Mouse (Mus musculus): Measurements from ENCODE around the gene Bloc1s1. TPM values are rescaled to one million over a fixed set of nuclear protein-coding genes. Genes with fewer than 3 reads are reported as not detected.
A peak's percentile ranks its signal among the peaks of the same experiment; 100 is the strongest.

The Bloc1s1 gene
- polyA plus RNA-seq, 1 experiment from 2014 or later = 251 TPM

DNA sequence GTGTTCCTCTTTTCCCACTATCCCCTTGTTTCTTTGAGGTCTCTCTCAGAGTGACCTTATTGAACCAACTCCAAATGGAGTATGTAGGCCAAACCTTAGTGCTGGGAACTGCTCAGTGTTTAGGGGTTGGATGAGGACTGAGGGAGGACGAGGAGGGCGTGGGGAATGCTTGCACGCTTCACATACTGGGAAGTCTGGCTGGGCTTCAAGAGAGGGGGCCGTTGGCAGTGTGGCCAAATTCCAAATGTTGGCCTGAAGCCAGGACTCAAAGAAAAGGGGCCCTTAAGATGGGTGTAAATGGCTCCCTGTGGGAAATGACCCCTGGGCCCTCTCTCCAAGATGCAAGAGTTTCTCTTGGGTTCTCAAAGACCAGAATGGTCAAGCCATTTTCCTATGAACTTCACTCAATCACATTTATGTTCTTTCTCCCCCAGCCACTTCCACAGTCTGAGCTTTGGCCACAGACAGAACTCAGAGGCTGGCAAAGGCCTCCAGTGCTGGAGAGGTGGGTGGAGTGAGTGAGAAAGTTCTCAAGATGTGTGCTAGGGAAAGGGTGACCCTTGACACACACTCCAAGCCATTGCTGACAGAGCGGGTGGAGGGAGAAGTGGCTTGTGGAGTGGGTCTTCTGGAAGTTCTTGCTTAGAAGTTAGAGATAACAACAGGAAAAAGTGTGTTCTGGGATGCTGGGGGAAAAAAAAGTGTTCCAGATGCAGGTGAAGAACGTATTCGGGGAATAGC lies 6.0 kb upstream of the Bloc1s1 start:
- Histone ChIP-seq H3K4me2 (ENCODE audit: low read length) (no peak overlapping the region), H3K4me3 (ENCODE audit: control insufficient read depth in 1 of 2, insufficient read depth in 1 of 2, low read depth in 1 of 2, low read length in 2 of 2) (no peak overlapping the region), H3K9ac (ENCODE audit: low read length) (no peak overlapping the region), H3K4me1 (ENCODE audit: control insufficient read depth in 2 of 2, insufficient read depth in 2 of 2, low read length in 2 of 2) (peaks cover 21 to 39% of the 10 kb centered on the region in 2 experiments), H3K27ac (replicated peaks in 1 of 2; ENCODE audit: control insufficient read depth in 1 of 2, insufficient read depth in 1 of 2, low read depth in 2 of 2, low read length in 2 of 2) (no peak overlapping the region), H3K9me3 (ENCODE audit: control insufficient read depth, low read length) (no peaks in the 10 kb centered on the region), H3K36me3 (ENCODE audit: control insufficient read depth, insufficient read depth, low read length) (no peaks in the 10 kb centered on the region), H3K27me3 (ENCODE audit: control insufficient read depth, insufficient read depth, low read length) (peaks cover 22% of the 10 kb centered on the region)
- ATAC-seq (ENCODE audit: insufficient number of reproducible peaks, insufficient read depth, low FRiP score, low read depth) = no peak
- WGBS = 49% methylated on average over 7 of the region's 7 CpGs

GRCm38 (mm10) chr10:128928356-128928755 lies 4.5 kb upstream of the Bloc1s1 start:
- H3K9me3 ChIP-seq (ENCODE audit: control insufficient read depth, low read length) = no peaks in the 10 kb centered on the region
- H3K4me2 ChIP-seq (ENCODE audit: low read length) = no peak overlapping the region
- H3K27me3 ChIP-seq (ENCODE audit: control insufficient read depth, insufficient read depth, low read length) = peaks cover 9% of the 10 kb centered on the region
- no peaks in the 10 kb centered on the region for H3K36me3 ChIP-seq (ENCODE audit: control insufficient read depth, insufficient read depth, low read length)
- H3K9ac ChIP-seq (ENCODE audit: low read length) = no peak overlapping the region
- no peak for ATAC-seq (ENCODE audit: insufficient number of reproducible peaks, insufficient read depth, low FRiP score, low read depth)
- H3K4me3 ChIP-seq (ENCODE audit: control insufficient read depth in 1 of 2, insufficient read depth in 1 of 2, low read depth in 1 of 2, low read length in 2 of 2) = no peak overlapping the region
- no peak overlapping the region for H3K27ac ChIP-seq (replicated peaks in 1 of 2; ENCODE audit: control insufficient read depth in 1 of 2, insufficient read depth in 1 of 2, low read depth in 2 of 2, low read length in 2 of 2)
- 31% methylated on average over 4 of the region's 4 CpGs for WGBS
- peaks cover 17 to 35% of the 10 kb centered on the region in 2 experiments for H3K4me1 ChIP-seq (ENCODE audit: control insufficient read depth in 2 of 2, insufficient read depth in 2 of 2, low read length in 2 of 2)

- Histone ChIP-seq H3K4me2 (ENCODE audit: low read length) (peak overlapping the region; percentile 85), H3K9ac (ENCODE audit: low read length) (peak overlapping the region; percentile 86), H3K27ac (replicated peaks in 1 of 2; ENCODE audit: control insufficient read depth in 1 of 2, insufficient read depth in 1 of 2, low read depth in 2 of 2, low read length in 2 of 2) (peak overlapping the region; percentile 93 to 94), H3K9me3 (ENCODE audit: control insufficient read depth, low read length) (no peaks in the 10 kb centered on the region), H3K4me3 (ENCODE audit: control insufficient read depth in 1 of 2, insufficient read depth in 1 of 2, low read depth in 1 of 2, low read length in 2 of 2) (peak overlapping the region; percentile 83 to 93), H3K4me1 (ENCODE audit: control insufficient read depth in 2 of 2, insufficient read depth in 2 of 2, low read length in 2 of 2) (peaks cover 18 to 36% of the 10 kb centered on the region in 2 experiments), H3K27me3 (ENCODE audit: control insufficient read depth, insufficient read depth, low read length) (no peaks in the 10 kb centered on the region), H3K36me3 (ENCODE audit: control insufficient read depth, insufficient read depth, low read length) (peaks cover 8% of the 10 kb centered on the region)
- WGBS = under 1% methylated on average over 41 of the region's 42 CpGs
- peak; percentile 91 for ATAC-seq (ENCODE audit: insufficient number of reproducible peaks, insufficient read depth, low FRiP score, low read depth)
Measured at GRCm38 (mm10) chr10:128923013-128923691, 683 bp downstream of the Bloc1s1 start.

GRCm38 (mm10) chr10:128922822-128923012 lies 1.1 kb downstream of the Bloc1s1 start, which contains the start of gene Rdh5:
Gene Rdh5, minus strand, starts transcription at chr10:128922888.
- Histone ChIP-seq H3K9ac (ENCODE audit: low read length) (peak within 1 kb of the TSS; percentile 86), H3K27me3 (ENCODE audit: control insufficient read depth, insufficient read depth, low read length) (no peaks in the 10 kb centered on the region), H3K27ac (replicated peaks in 1 of 2; ENCODE audit: control insufficient read depth in 1 of 2, insufficient read depth in 1 of 2, low read depth in 2 of 2, low read length in 2 of 2) (peak within 1 kb of the TSS; percentile 93 to 94), H3K4me1 (ENCODE audit: control insufficient read depth in 2 of 2, insufficient read depth in 2 of 2, low read length in 2 of 2) (peaks cover 18 to 37% of the 10 kb centered on the region in 2 experiments), H3K4me2 (ENCODE audit: low read length) (peak within 1 kb of the TSS; percentile 85), H3K36me3 (ENCODE audit: control insufficient read depth, insufficient read depth, low read length) (peaks cover 12% of the 10 kb centered on the region), H3K9me3 (ENCODE audit: control insufficient read depth, low read length) (no peaks in the 10 kb centered on the region), H3K4me3 (ENCODE audit: control insufficient read depth in 1 of 2, insufficient read depth in 1 of 2, low read depth in 1 of 2, low read length in 2 of 2) (peak within 1 kb of the TSS; percentile 83 to 93)
- 13% methylated on average over 1 of the region's 1 CpGs for whole genome bisulfite sequencing
- ATAC-seq (ENCODE audit: insufficient number of reproducible peaks, insufficient read depth, low FRiP score, low read depth) = no peak

DNA sequence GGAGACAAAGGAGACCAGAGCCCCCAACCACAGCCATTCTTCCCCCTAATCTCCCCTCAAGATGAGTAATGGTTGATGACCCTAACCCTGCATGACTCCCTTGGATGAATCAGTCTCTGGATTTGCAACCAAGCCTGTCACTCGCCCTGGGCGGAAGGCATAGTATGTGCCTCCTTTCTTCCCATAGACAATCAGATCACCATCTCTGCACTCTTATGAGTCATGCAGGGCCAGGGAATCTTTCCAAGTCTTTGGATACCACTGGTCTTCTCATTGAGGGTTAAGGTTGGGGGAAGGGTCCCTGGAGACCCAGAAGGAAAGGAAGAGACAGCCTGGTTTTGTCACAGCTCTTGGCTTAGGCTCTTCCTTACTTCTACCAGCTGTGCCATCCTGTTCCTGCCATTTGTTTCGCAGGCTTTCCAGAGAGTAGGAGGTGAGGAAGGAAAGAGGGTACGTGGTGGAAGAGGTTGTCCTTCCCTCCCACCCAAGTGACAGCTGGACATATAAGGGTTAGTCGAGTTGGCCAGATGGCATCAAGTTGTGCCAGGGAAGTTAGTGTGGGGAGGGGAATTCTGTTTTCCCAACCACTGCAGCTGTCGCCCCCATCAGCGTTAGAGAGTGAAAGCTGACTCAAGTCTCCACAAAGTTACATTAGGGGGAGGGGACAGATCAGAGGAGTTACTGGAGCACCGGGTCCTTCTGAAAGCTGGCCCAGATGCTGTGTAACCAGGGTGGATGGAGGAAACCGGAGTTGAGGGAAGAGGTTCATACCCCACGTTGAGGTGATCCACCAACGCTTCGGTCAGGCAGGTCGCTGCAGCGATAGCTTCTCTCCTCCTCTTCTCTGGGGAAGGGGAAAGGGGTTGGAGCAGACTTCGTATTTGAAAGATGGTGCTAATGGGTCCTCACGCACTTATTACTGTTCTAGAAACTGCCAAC lies 1.7 kb downstream of the Bloc1s1 start:
- H3K9ac ChIP-seq (ENCODE audit: low read length) = peak overlapping the region; percentile 86
- H3K4me1 ChIP-seq (ENCODE audit: control insufficient read depth in 2 of 2, insufficient read depth in 2 of 2, low read length in 2 of 2) = peaks cover 18 to 37% of the 10 kb centered on the region in 2 experiments
- WGBS = 60% methylated on average over 16 of the region's 16 CpGs
- no peaks in the 10 kb centered on the region for H3K27me3 ChIP-seq (ENCODE audit: control insufficient read depth, insufficient read depth, low read length)
- H3K4me2 ChIP-seq (ENCODE audit: low read length) = peak overlapping the region; percentile 85
- H3K27ac ChIP-seq (replicated peaks in 1 of 2; ENCODE audit: control insufficient read depth in 1 of 2, insufficient read depth in 1 of 2, low read depth in 2 of 2, low read length in 2 of 2) = peak overlapping the region; percentile 49 to 93
- H3K36me3 ChIP-seq (ENCODE audit: control insufficient read depth, insufficient read depth, low read length) = peaks cover 18% of the 10 kb centered on the region
- ATAC-seq (ENCODE audit: insufficient number of reproducible peaks, insufficient read depth, low FRiP score, low read depth) = no peak
- H3K4me3 ChIP-seq (ENCODE audit: control insufficient read depth in 1 of 2, insufficient read depth in 1 of 2, low read depth in 1 of 2, low read length in 2 of 2) = peak overlapping the region; percentile 83 to 93
- H3K9me3 ChIP-seq (ENCODE audit: control insufficient read depth, low read length) = no peaks in the 10 kb centered on the region

- H3K9ac ChIP-seq (ENCODE audit: low read length) = no peak overlapping the region
- ATAC-seq (ENCODE audit: insufficient number of reproducible peaks, insufficient read depth, low FRiP score, low read depth) = no peak
Measured at GRCm38 (mm10) chr10:128921251-128921650, 2.6 kb downstream of the Bloc1s1 start.

GRCm38 (mm10) chr10:128920736-128921161 lies 3.1 kb downstream of the Bloc1s1 start:
- 59% methylated on average over 3 of the region's 3 CpGs for WGBS
- H3K27ac ChIP-seq (replicated peaks in 1 of 2; ENCODE audit: control insufficient read depth in 1 of 2, insufficient read depth in 1 of 2, low read depth in 2 of 2, low read length in 2 of 2) = peak overlapping the region in 1 of 2 experiments; percentile 31; a peak in 3 of 4 replicates
- H3K4me2 ChIP-seq (ENCODE audit: low read length) = no peak overlapping the region

More at GRCm38 (mm10) chr10:128921251-128921650, 2.6 kb downstream of the Bloc1s1 start:
- Histone ChIP-seq H3K4me2 (ENCODE audit: low read length) (no peak overlapping the region), H3K36me3 (ENCODE audit: control insufficient read depth, insufficient read depth, low read length) (peaks cover 27% of the 10 kb centered on the region), H3K4me3 (ENCODE audit: control insufficient read depth in 1 of 2, insufficient read depth in 1 of 2, low read depth in 1 of 2, low read length in 2 of 2) (no peak overlapping the region), H3K4me1 (ENCODE audit: control insufficient read depth in 2 of 2, insufficient read depth in 2 of 2, low read length in 2 of 2) (peaks cover 18 to 37% of the 10 kb centered on the region in 2 experiments), H3K27me3 (ENCODE audit: control insufficient read depth, insufficient read depth, low read length) (no peaks in the 10 kb centered on the region), H3K9me3 (ENCODE audit: control insufficient read depth, low read length) (no peaks in the 10 kb centered on the region), H3K27ac (replicated peaks in 1 of 2; ENCODE audit: control insufficient read depth in 1 of 2, insufficient read depth in 1 of 2, low read depth in 2 of 2, low read length in 2 of 2) (peak overlapping the region in 1 of 2 experiments; percentile 31; a peak in 1 of 4 replicates)
- WGBS = 55% methylated on average over 1 of the region's 1 CpGs

More at GRCm38 (mm10) chr10:128920736-128921161, 3.1 kb downstream of the Bloc1s1 start:
- H3K4me1 ChIP-seq (ENCODE audit: control insufficient read depth in 2 of 2, insufficient read depth in 2 of 2, low read length in 2 of 2) = peaks cover 18 to 37% of the 10 kb centered on the region in 2 experiments
- no peak for ATAC-seq (ENCODE audit: insufficient number of reproducible peaks, insufficient read depth, low FRiP score, low read depth)
- H3K9me3 ChIP-seq (ENCODE audit: control insufficient read depth, low read length) = no peaks in the 10 kb centered on the region
- H3K36me3 ChIP-seq (ENCODE audit: control insufficient read depth, insufficient read depth, low read length) = peaks cover 30% of the 10 kb centered on the region
- H3K9ac ChIP-seq (ENCODE audit: low read length) = no peak overlapping the region
- H3K4me3 ChIP-seq (ENCODE audit: control insufficient read depth in 1 of 2, insufficient read depth in 1 of 2, low read depth in 1 of 2, low read length in 2 of 2) = no peak overlapping the region
- H3K27me3 ChIP-seq (ENCODE audit: control insufficient read depth, insufficient read depth, low read length) = no peaks in the 10 kb centered on the region

All from heart, embryonic 14.5 days (tissue).